Mouse (Mus musculus) heart, adult 2 months (tissue): ENCODE results near the gene Parl. TPM values are rescaled to one million over a fixed set of nuclear protein-coding genes. Genes with fewer than 3 reads are reported as not detected.

Source experiments
- DNase-seq, 2 experiments: peaks; one replicate each; pipeline ENCODE4 v3.0.0; 2021
- H3K27ac ChIP-seq: fragments of 200-600 bp; 2 replicates; pipeline ENCODE4 v1.8.1; 2022
- H3K27me3 ChIP-seq: fragments of 200-500 bp; 2 replicates; pipeline ENCODE4 v1.6.1; 2012; ENCODE audit warnings: mild to moderate bottlenecking, low read length, inconsistent platforms, mixed read lengths; ENCODE audit not compliant: control insufficient read depth, insufficient read depth
- H3K36me3 ChIP-seq: fragments of 200-500 bp; 2 replicates; pipeline ENCODE4 v1.6.1; 2012; ENCODE audit warnings: low read length, inconsistent platforms; ENCODE audit not compliant: control insufficient read depth, insufficient read depth
- H3K4me1 ChIP-seq: fragments of 200-500 bp; 2 replicates; pipeline ENCODE4 v1.6.1; 2011; ENCODE audit warnings: low read length; ENCODE audit not compliant: control insufficient read depth, insufficient read depth
- H3K4me3 ChIP-seq: fragments of 200-600 bp; 2 replicates; pipeline ENCODE4 v1.8.1; 2022
- H3K79me2 ChIP-seq: fragments of 200-500 bp; replicated peaks from 2 replicates; pipeline ENCODE4 v1.6.1; 2012; ENCODE audit warnings: mild to moderate bottlenecking, inconsistent platforms, low read length, moderate library complexity, mixed read lengths; ENCODE audit not compliant: control insufficient read depth, insufficient read depth
- H3K9ac ChIP-seq: fragments of 200-500 bp; 2 replicates; pipeline ENCODE4 v1.6.1; 2012; ENCODE audit warnings: low read depth, mild to moderate bottlenecking, control low read depth, inconsistent platforms, low read length, mixed read lengths
- CTCF ChIP-seq: fragments of 200-600 bp; IDR thresholded peaks from 2 replicates; pipeline ENCODE4 v1.8.1; 2022; ENCODE audit warnings: antibody characterized with exemption, mild to moderate bottlenecking, moderate library complexity
- EP300 ChIP-seq: fragments of 200-500 bp; IDR thresholded peaks from 2 replicates; pipeline ENCODE4 v1.6.1; 2011; ENCODE audit warnings: low read depth, low read length, control low read depth; ENCODE audit not compliant: insufficient read depth
- POLR2A ChIP-seq: fragments of 200-500 bp; IDR thresholded peaks from 2 replicates; pipeline ENCODE4 v1.6.1; 2011; ENCODE audit warnings: mild to moderate bottlenecking, low read depth, low read length, control low read depth; ENCODE audit not compliant: insufficient read depth
- WGBS: fragments of 180-500 bp; shearing (Covaris S2); methylation state at CpG from one replicate; pipeline ENCODE4 v1.1.7; 2018; 5-methylcytosine and 5-hydroxymethylcytosine counted together
- intact Hi-C: fragments of 180-260 bp; cut with DNase I; formaldehyde crosslinking; loops from one replicate; pipeline ENCODE4 v1.15.1; 2025
- polyA plus RNA-seq: library from polyadenylated mRNA; depleted of rRNA; stranded (reverse); fragments of >200 nt; gene quantifications from 2 replicates; pipeline ENCODE4 v1.2.3, GENCODE M21; 2012
- total RNA-seq, 2 experiments: library from RNA; stranded (reverse); gene quantifications; 2 replicates each; pipeline ENCODE4 v1.2.3; 2021

The Parl gene
- total and polyA plus RNA-seq, 3 experiments, result 48.7 to 91.0 (median 86.6) TPM

DNA sequence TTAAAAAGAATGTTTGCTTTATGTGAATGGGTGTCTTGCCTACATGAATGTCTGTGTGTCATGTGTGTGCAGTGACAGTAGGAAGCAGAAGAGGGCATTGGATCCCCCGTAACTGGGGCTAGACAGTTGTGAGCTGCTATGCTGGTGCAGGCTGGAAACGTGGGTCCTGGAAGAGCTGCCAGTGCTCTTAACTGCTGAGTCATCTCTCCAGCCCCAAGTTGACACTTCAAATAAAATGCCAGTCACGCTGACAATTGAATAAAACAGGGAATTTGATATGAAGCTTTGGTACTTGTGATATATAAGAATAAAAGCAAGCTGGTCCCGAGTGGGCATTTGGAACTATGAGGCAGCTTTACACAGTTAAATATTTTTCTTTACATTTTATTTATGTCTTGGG lies 21.9 kb downstream of the Parl start:
- WGBS, result 63% methylated on average over 4 of the region's 4 CpGs
- Histone ChIP-seq H3K4me3 (no peak overlapping the region), H3K36me3 (peaks cover 13% of the 10 kb centered on the region), H3K4me1 (peaks cover 3% of the 10 kb centered on the region; the same call in 1 of the 2 replicates), H3K9ac (no peak overlapping the region), H3K27me3 (no peaks in the 10 kb centered on the region), H3K79me2 (no peaks in the 10 kb centered on the region), H3K27ac (peak overlapping the region; percentile 72)
- no peak for DNase-seq
- intact Hi-C loops, result no loop called here
- TF ChIP-seq CTCF (no peak), POLR2A (no peak), EP300 (no peak)

DNA sequence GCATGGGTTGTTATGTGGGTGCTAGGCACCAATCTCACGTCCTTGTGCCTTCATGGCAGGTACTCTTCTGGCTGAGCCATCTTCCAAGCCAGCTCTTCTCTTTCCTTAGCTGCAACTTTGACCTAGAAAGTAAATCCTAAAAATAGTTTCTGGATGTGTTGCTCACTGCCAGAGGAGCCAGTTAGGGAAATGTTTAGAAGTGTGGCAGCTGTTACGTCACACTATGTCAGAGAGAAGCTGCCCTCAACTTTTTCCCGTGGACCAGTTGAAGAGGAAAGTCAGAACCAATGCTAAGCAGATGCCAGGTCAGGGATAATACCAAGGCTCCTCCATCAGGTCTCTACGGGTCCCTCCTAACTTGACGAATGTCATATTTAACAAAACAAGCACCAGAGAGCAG lies 22.8 kb downstream of the Parl start:
- intact Hi-C loops, result no loop called here
- TF ChIP-seq CTCF, result no peak
- no peak for TF ChIP-seq EP300
- no peak for TF ChIP-seq POLR2A
- H3K27me3 ChIP-seq, result no peaks in the 10 kb centered on the region
- H3K79me2 ChIP-seq, result no peaks in the 10 kb centered on the region
- peaks cover 13% of the 10 kb centered on the region for H3K36me3 ChIP-seq
- 68% methylated on average over 5 of the region's 5 CpGs for WGBS
- DNase-seq, result peak in 1 of 2 experiments; percentile 8
- H3K4me3 ChIP-seq, result no peak overlapping the region
- peak overlapping the region; percentile 72 for H3K27ac ChIP-seq
- H3K4me1 ChIP-seq, result peaks cover 3% of the 10 kb centered on the region; the same call in 1 of the 2 replicates
- no peak overlapping the region for H3K9ac ChIP-seq

DNA sequence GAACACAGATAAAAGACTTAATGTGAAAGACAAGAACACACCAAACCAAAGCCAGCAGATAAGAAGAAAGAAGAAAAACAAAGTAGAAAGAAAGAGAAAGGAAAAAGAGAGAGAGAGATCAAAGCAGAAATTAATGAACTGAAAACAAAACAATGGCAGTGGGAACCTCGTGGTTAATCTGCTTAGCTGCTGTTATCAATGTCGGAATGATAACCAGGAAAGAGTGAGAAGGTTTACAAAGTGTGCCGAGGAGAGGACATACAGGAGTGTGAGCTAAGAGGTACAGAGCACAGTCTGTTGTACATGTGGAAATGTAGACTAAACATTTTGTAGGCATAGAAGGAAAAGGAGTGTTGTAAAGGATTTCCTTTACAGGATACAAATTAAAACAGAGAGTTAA lies 29.2 kb downstream of the Parl start:
- no peaks in the 10 kb centered on the region for H3K27me3 ChIP-seq
- WGBS, result 7% methylated on average over 3 of the region's 3 CpGs
- TF ChIP-seq CTCF, result no peak
- no peak for TF ChIP-seq EP300
- TF ChIP-seq POLR2A, result no peak
- H3K4me3 ChIP-seq, result no peak overlapping the region
- no peaks in the 10 kb centered on the region for H3K79me2 ChIP-seq
- intact Hi-C loops, result no loop called here
- no peak overlapping the region for H3K27ac ChIP-seq
- no peak for DNase-seq
- no peaks in the 10 kb centered on the region for H3K4me1 ChIP-seq
- H3K9ac ChIP-seq, result no peak overlapping the region
- H3K36me3 ChIP-seq, result no peaks in the 10 kb centered on the region

DNA sequence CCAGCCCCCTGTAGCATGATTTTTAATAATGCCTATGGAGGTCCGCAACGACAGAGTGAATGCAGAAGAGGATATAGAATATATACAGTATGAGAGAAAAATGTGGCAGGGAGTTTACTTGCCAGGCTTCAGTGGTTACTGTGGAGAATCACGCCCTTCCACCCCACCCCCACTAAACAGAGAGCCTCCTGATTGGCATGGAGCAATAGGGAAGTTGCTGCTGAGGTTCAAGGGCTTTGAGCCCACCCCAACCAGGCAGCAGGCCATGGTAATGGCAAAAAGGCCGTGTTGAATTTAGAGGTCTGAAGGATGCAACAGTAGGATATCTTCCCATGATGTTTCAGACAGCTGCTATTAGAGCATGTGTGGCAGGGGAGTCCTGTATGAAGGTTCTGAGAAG lies 30.8 kb downstream of the Parl start:
- H3K79me2 ChIP-seq, result no peaks in the 10 kb centered on the region
- no peak for TF ChIP-seq CTCF
- no peak for TF ChIP-seq POLR2A
- no peak for TF ChIP-seq EP300
- no peak overlapping the region for H3K27ac ChIP-seq

DNA sequence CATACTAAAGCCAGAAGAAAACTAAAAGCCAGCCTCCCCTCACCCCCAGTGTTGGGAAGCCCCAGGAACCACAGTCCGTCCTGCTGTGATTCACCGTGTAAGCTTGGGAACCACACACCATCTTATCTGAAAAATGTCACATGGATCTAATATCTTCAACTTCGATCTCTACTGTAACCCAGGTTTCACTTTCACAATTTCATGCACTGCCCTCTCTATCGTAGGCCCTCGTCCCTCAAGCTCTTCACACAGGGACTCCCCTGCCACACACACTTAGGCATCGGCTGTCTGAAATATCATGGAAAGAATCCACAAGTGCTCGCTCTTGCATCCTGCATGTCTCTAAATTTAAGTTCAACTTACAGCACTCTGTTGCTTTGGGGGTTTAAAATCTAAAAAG lies 37.1 kb downstream of the Parl start:
- no peaks in the 10 kb centered on the region for H3K27me3 ChIP-seq
- no peak overlapping the region for H3K4me3 ChIP-seq
- TF ChIP-seq CTCF (no peak), EP300 (no peak), POLR2A (no peak)
- intact Hi-C loops, result no loop called here
- no peak for DNase-seq
- H3K27ac ChIP-seq, result no peak overlapping the region
- H3K4me1 ChIP-seq, result no peaks in the 10 kb centered on the region
- 58% methylated on average over 7 of the region's 7 CpGs for WGBS
- H3K79me2 ChIP-seq, result no peaks in the 10 kb centered on the region
- no peak overlapping the region for H3K9ac ChIP-seq
- H3K36me3 ChIP-seq, result no peaks in the 10 kb centered on the region

More for the DNA sequence above, 30.8 kb downstream of the Parl start:
- 89% methylated on average over 4 of the region's 4 CpGs for WGBS
- H3K4me3 ChIP-seq, result no peak overlapping the region
- intact Hi-C loops, result no loop called here
- no peaks in the 10 kb centered on the region for H3K4me1 ChIP-seq
- no peaks in the 10 kb centered on the region for H3K36me3 ChIP-seq
- H3K9ac ChIP-seq, result no peak overlapping the region
- no peaks in the 10 kb centered on the region for H3K27me3 ChIP-seq
- DNase-seq, result no peak

DNA sequence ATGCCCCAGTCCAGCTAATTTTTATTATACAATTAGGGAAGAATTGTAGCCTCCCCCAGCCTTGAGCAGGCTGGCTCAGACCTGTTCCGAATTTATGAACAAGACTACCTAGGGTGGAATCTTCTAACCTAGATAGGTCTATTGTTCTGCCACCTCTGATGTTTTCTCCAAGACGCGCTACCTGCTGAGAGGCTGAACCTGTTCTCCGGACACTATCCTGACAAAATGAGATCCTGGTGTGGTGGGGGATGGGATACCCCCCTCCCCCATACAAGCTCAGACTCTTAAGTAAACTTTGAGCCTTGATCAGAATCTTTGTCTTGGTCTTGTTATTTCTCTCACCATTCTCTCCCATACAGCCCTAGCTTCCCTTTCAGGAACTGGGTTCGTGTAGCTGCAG lies 44.3 kb downstream of the Parl start:
- Histone ChIP-seq H3K4me1 (no peaks in the 10 kb centered on the region), H3K36me3 (no peaks in the 10 kb centered on the region), H3K9ac (no peak overlapping the region), H3K79me2 (no peaks in the 10 kb centered on the region), H3K4me3 (no peak overlapping the region), H3K27me3 (no peaks in the 10 kb centered on the region), H3K27ac (no peak overlapping the region)
- DNase-seq, result no peak
- 85% methylated on average over 5 of the region's 5 CpGs for WGBS
- intact Hi-C loops, result no loop called here
- TF ChIP-seq POLR2A (no peak), CTCF (no peak), EP300 (no peak)
